Mouse (Mus musculus) ES-E14 (cell line): Measurements from ENCODE around the gene Creb3l4.

Source experiments
- CHD2 ChIP-seq: IDR thresholded peaks from 2 replicates; pipeline ENCODE4 v1.6.1; 2014; ENCODE audit warnings: mild to moderate bottlenecking, low read depth, low read length, inconsistent platforms
- ZNF384 ChIP-seq: IDR thresholded peaks from 2 replicates; pipeline ENCODE4 v1.6.1; 2012; ENCODE audit warnings: low read depth, low read length, inconsistent platforms

GRCm38 (mm10) chr3:90220088-90220487, 23.2 kb downstream of the Creb3l4 start:
- TF ChIP-seq ZNF384: no peak
- TF ChIP-seq CHD2: no peak
